Mouse (Mus musculus) c-Kit-positive CD71-positive TER-119-positive erythroid progenitor cells, embryonic 14.5 days (primary cell): ENCODE measurements around the gene Mbip.
A peak's percentile ranks its signal among the peaks of the same experiment; 100 is the strongest.

ENCODE experiments used
- DNase-seq: peaks from one replicate; pipeline ENCODE4 v3.0.0-alpha.2; 2013; ENCODE audit warnings: low spot score

The Mbip gene

GRCm38 (mm10) chr12:56345367-56346089 is at the start of gene Mbip:
Mbip (minus strand) TSS chr12:56345894.
- DNase-seq: peak; percentile 99

- DNase-seq: no peak
Observed at GRCm38 (mm10) chr12:56387647-56388205, 42.0 kb upstream of the Mbip start.

- DNase-seq: no peak
Observed at GRCm38 (mm10) chr12:56386955-56387646, 41.4 kb upstream of the Mbip start.

- peak; percentile 22 for DNase-seq
Observed at GRCm38 (mm10) chr12:56344771-56345314, 851 bp downstream of the Mbip start.

GRCm38 (mm10) chr12:56339295-56340056 is 6.2 kb downstream of the Mbip start:
- DNase-seq: no peak

- DNase-seq: no peak
Observed at GRCm38 (mm10) chr12:56333461-56333860, 12.2 kb downstream of the Mbip start.

DNA sequence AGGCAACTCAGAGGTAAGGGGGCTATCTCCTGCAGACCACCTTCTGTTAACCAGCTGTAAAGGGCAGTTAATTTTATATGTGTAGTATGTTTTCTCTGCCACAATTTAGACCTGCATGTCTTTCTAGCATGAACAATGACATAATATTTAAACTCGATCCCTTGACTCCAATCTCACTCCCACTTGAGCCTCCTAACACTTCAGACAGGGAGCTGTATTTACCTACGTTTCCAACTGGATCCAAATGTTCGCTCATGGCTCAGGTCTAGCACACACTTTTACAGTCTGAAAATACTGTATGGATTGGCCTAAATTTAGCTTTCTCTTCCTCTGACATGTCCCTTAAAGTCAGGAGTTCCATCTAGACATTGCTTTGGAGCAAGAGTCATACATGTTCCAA is 13.2 kb downstream of the Mbip start:
- DNase-seq: no peak

DNA sequence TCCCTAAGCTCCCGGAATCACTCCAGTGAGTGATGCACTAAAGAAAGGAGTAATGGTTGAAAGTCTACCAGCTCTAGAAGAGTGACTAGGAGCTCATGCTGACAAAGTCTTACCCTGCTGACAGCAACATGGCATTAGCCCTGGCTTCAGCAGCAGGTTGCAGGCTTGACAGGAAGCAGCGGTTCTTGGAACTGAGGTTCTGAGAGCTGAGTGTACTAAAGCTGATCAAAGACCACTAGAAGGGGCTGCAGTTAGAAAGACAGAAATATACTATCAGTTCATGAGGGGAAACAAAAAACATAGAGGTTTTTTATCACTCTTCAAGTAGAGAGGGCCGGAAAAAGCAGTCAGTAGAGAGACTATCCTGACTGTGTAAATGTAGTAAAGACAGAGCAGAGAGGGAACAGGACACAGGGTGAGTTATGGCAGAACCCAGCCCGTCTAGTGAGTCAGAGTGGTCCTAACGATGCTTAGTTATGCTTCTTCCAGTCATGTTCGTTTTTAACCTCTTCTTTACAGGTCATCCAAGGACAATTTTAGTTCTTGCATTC is 18.2 kb downstream of the Mbip start:
- no peak for DNase-seq

- DNase-seq: no peak
Observed at GRCm38 (mm10) chr12:56325851-56326250, 19.8 kb downstream of the Mbip start.

GRCm38 (mm10) chr12:56318941-56319340 is 26.8 kb downstream of the Mbip start:
- no peak for DNase-seq

DNA sequence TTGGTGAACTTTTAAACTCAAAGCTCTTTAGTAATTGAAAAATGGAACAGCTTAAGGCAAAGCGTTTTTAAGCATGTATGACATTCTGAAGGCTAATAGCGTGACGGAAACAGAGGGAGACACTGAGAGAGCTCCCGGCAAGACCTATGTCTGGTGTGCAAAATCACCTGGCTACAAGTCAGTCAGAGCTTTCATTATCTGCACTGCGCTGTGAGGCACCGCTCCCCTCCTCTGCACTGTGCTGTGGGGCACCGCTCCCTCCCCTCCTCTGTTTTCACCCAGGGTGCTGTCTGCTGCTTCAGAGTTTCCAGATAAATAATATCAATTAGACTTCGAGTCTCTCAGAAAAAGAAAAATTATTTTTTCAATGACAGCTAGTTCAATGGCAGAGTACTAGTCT is 27.6 kb downstream of the Mbip start:
- no peak for DNase-seq

GRCm38 (mm10) chr12:56305758-56306157 is 39.9 kb downstream of the Mbip start:
- no peak for DNase-seq

DNA sequence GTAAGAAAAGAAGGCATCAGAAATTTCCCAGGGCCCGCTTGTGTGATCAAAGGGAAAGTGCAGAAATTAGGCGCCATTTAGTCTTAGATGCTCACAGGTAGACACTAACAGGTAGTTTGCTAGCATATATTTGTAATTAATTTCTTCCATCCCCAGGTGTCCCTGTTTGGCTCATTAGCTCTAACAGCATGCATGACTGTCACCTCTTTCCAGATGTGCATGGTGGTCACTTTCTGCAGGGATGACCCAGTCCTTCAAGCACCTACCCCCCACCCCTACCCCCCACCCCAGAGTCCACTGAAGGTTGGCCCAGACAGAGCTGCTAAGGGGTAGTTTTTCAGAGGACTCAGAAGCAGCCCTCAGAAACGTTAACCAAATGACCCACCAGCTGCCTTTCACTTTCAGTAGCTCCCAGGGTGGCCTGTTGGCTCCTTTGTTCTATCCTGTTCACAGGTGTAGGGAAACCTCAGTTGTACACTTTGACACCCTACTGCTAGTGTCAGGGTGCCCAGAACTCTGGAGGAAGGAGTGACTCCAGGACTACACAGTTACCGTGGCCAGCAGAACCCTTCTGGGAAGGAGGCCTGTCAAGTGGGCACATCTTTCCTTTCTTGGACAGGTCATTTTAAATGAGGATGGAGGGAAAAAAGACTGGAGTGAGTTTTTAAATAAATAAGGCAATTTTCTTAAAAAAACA is 43.2 kb downstream of the Mbip start:
- DNase-seq: no peak

DNA sequence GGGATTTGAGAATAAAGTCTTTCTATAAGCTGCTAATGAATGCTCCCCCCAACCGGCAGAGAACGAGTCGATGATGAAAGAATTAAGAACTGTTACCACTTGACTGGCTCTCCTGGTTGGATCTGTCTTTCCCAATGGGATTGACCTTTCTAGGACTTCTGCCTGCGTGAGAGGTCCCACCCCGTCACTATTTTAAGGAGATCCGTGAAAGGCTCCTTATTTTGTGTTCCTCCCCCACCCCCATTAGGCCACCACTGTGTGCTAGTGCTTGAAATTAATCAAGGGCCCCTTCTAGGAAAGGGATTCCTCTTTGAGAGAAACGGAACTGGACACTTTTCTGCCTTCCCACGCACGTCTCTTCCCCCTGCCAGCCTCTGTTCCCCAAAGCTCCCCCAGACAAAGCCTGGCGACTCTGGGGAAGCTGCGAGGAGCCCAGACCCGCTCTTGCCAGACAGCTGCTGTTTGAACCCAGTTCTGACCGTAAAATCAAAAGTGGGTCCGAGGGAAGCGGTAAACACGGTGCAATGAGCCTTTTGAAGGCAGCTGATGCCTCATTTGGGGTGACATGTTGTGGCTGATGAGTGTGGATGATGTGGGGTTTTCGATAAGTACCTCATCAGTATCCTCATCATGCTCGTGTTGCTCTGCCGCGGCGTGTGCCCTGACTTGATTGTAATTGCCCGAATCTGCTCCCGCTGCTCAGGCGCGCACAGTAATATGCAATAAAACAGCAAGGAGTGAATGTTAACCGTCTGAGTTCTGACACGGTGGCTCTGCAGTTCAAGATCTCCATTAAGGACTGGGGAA is 44.0 kb downstream of the Mbip start:
- no peak for DNase-seq

- no peak for DNase-seq
Observed at GRCm38 (mm10) chr12:56299610-56300009, 46.1 kb downstream of the Mbip start.

- DNase-seq: no peak
Observed at GRCm38 (mm10) chr12:56298919-56299318, 46.8 kb downstream of the Mbip start.

- no peak for DNase-seq
Observed at GRCm38 (mm10) chr12:56297921-56298830, 47.5 kb downstream of the Mbip start.

GRCm38 (mm10) chr12:56297099-56297498 is 48.6 kb downstream of the Mbip start:
- DNase-seq: no peak

DNA sequence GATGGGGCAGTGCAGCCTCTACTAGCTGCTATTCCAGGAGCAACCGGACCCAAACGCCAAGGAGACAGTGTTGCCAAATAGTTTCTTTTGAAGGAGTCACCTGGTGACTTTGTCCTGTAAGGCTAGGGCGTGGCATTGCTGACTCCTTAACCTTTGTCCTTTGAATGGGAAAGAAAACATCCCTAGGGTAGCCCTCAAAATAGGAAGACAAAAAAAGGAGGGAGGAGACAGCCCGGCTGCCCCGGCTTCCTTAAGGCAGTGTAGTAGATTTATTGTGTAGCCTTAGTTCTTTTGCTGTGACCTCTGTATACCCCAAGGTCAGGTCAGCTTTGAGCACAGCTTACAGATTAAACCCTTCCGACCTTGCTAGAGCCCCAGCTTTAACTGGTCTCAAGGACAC is 49.2 kb downstream of the Mbip start:
- no peak for DNase-seq
